Mouse (Mus musculus): ENCODE results near the gene Ifnlr1. TPM values are rescaled to one million over a fixed set of nuclear protein-coding genes. Genes with fewer than 3 reads are reported as not detected.
"Not testable (repeated sequence)": the region's sequence is repeated elsewhere in the genome, so short reads cannot be mapped to it uniquely, and the experiment has no call there.

The Ifnlr1 gene
- polyA plus RNA-seq, 1 experiment from 2014 or later, result 0.06 TPM

- ATAC-seq, result no peak
- no peaks in the 10 kb centered on the region for H3K36me3 ChIP-seq
- no peak overlapping the region for H3K4me3 ChIP-seq
- H3K9me3 ChIP-seq (replicated peaks), result no peaks in the 10 kb centered on the region
- H3K4me2 ChIP-seq, result no peak overlapping the region
- H3K27ac ChIP-seq, result no peak overlapping the region
- H3K4me1 ChIP-seq, result peaks cover 10% of the 10 kb centered on the region
- no peak overlapping the region for H3K9ac ChIP-seq
- H3K27me3 ChIP-seq (replicated peaks), result peaks cover 58% of the 10 kb centered on the region
- WGBS (ENCODE audit: insufficient replicate concordance), result 57% methylated on average over 11 of the region's 11 CpGs
These were observed 4.2 kb downstream of the Ifnlr1 start for GRCm38 (mm10) chr4:135690241-135690640.

- H3K4me3 ChIP-seq, result no peak overlapping the region
- no peaks in the 10 kb centered on the region for H3K4me1 ChIP-seq
- no peak overlapping the region for H3K4me2 ChIP-seq
- peaks cover 31% of the 10 kb centered on the region for H3K27me3 ChIP-seq (replicated peaks)
- no peak overlapping the region for H3K27ac ChIP-seq
- H3K36me3 ChIP-seq, result no peaks in the 10 kb centered on the region
- WGBS (ENCODE audit: insufficient replicate concordance), result 37% methylated on average over 4 of the region's 4 CpGs
- no peaks in the 10 kb centered on the region for H3K9me3 ChIP-seq (replicated peaks)
- no peak overlapping the region for H3K9ac ChIP-seq
- no peak for ATAC-seq
These were observed 6.8 kb downstream of the Ifnlr1 start for GRCm38 (mm10) chr4:135692916-135693315.

GRCm38 (mm10) chr4:135698498-135698897, 12.4 kb downstream of the Ifnlr1 start:
- no peak overlapping the region for H3K4me3 ChIP-seq
- WGBS (ENCODE audit: insufficient replicate concordance), result 66% methylated on average over 7 of the region's 7 CpGs
- H3K27me3 ChIP-seq (replicated peaks), result peaks cover 9% of the 10 kb centered on the region; the same call in 1 of the 2 replicates
- no peaks in the 10 kb centered on the region for H3K9me3 ChIP-seq (replicated peaks)
- H3K4me2 ChIP-seq, result no peak overlapping the region
- no peak overlapping the region for H3K9ac ChIP-seq
- no peaks in the 10 kb centered on the region for H3K36me3 ChIP-seq
- H3K4me1 ChIP-seq, result 0 out of 2 replicates have a peak, but pooled peaks cover 6% of the 10 kb centered on the region
- no peak overlapping the region for H3K27ac ChIP-seq
- ATAC-seq, result no peak

GRCm38 (mm10) chr4:135703497-135703896, 17.4 kb downstream of the Ifnlr1 start:
- no peaks in the 10 kb centered on the region for H3K36me3 ChIP-seq
- no peak overlapping the region for H3K4me2 ChIP-seq
- H3K27me3 ChIP-seq (replicated peaks), result peaks cover 28% of the 10 kb centered on the region; the same call in 1 of the 2 replicates
- no peak overlapping the region for H3K9ac ChIP-seq
- H3K27ac ChIP-seq, result no peak overlapping the region
- H3K4me3 ChIP-seq, result no peak overlapping the region
- H3K9me3 ChIP-seq (replicated peaks), result no peaks in the 10 kb centered on the region
- H3K4me1 ChIP-seq, result peaks cover 15% of the 10 kb centered on the region; the same call in 1 of the 2 replicates
- WGBS (ENCODE audit: insufficient replicate concordance), result 62% methylated on average over 13 of the region's 13 CpGs
- ATAC-seq, result no peak

GRCm38 (mm10) chr4:135704016-135704415, 17.9 kb downstream of the Ifnlr1 start:
- H3K9me3 ChIP-seq (replicated peaks), result no peaks in the 10 kb centered on the region

GRCm38 (mm10) chr4:135706045-135706444, 20.0 kb downstream of the Ifnlr1 start:
- no peak overlapping the region for H3K27ac ChIP-seq

More at GRCm38 (mm10) chr4:135704016-135704415, 17.9 kb downstream of the Ifnlr1 start:
- peaks cover 28% of the 10 kb centered on the region; the same call in 1 of the 2 replicates for H3K27me3 ChIP-seq (replicated peaks)
- peaks cover 18% of the 10 kb centered on the region; the same call in 1 of the 2 replicates for H3K4me1 ChIP-seq
- WGBS (ENCODE audit: insufficient replicate concordance), result 20% methylated on average over 6 of the region's 6 CpGs
- H3K4me2 ChIP-seq, result no peak overlapping the region
- ATAC-seq, result peak; percentile 53; the same call in 1 of the 2 replicates
- H3K36me3 ChIP-seq, result no peaks in the 10 kb centered on the region
- no peak overlapping the region for H3K4me3 ChIP-seq
- no peak overlapping the region for H3K27ac ChIP-seq
- no peak overlapping the region for H3K9ac ChIP-seq

GRCm38 (mm10) chr4:135709072-135709564, 23.0 kb downstream of the Ifnlr1 start:
- peak; percentile 63; the same call in 1 of the 2 replicates for ATAC-seq
- Histone ChIP-seq H3K27me3 (replicated peaks) (peaks cover 21% of the 10 kb centered on the region; the same call in 1 of the 2 replicates), H3K9me3 (replicated peaks) (no peaks in the 10 kb centered on the region), H3K9ac (no peak overlapping the region), H3K27ac (no peak overlapping the region), H3K4me1 (peaks cover 24% of the 10 kb centered on the region), H3K4me2 (peak overlapping the region; percentile 54), H3K36me3 (no peaks in the 10 kb centered on the region), H3K4me3 (peak overlapping the region; percentile 18; the same call in 1 of the 2 replicates)
- WGBS (ENCODE audit: insufficient replicate concordance), result 6% methylated on average over 8 of the region's 8 CpGs

More at GRCm38 (mm10) chr4:135706045-135706444, 20.0 kb downstream of the Ifnlr1 start:
- Histone ChIP-seq H3K4me3 (no peak overlapping the region), H3K27me3 (replicated peaks) (peaks cover 19% of the 10 kb centered on the region; the same call in 1 of the 2 replicates), H3K4me1 (peaks cover 36% of the 10 kb centered on the region), H3K9ac (no peak overlapping the region), H3K9me3 (replicated peaks) (no peaks in the 10 kb centered on the region), H3K4me2 (no peak overlapping the region), H3K36me3 (no peaks in the 10 kb centered on the region)
- WGBS (ENCODE audit: insufficient replicate concordance), result 65% methylated on average over 6 of the region's 6 CpGs
- no peak for ATAC-seq

- H3K4me1 ChIP-seq, result peaks cover 21% of the 10 kb centered on the region
- ATAC-seq, result no peak
- peaks cover 18% of the 10 kb centered on the region; the same call in 1 of the 2 replicates for H3K27me3 ChIP-seq (replicated peaks)
- no peaks in the 10 kb centered on the region for H3K9me3 ChIP-seq (replicated peaks)
- H3K9ac ChIP-seq, result peak overlapping the region; percentile 23; the same call in 1 of the 2 replicates
- H3K4me3 ChIP-seq, result no peak overlapping the region
- 0 out of 2 replicates have a peak overlapping the region, but pooled peaks have one; percentile 54 for H3K4me2 ChIP-seq
- H3K27ac ChIP-seq, result no peak overlapping the region
- 59% methylated on average over 11 of the region's 11 CpGs for WGBS (ENCODE audit: insufficient replicate concordance)
- H3K36me3 ChIP-seq, result no peaks in the 10 kb centered on the region
These were observed 23.5 kb downstream of the Ifnlr1 start for GRCm38 (mm10) chr4:135709621-135710020.

GRCm38 (mm10) chr4:135710392-135710791, 24.3 kb downstream of the Ifnlr1 start:
- 22% methylated on average over 3 of the region's 3 CpGs for WGBS (ENCODE audit: insufficient replicate concordance)
- Histone ChIP-seq H3K27ac (no peak overlapping the region), H3K9ac (0 out of 2 replicates have a peak overlapping the region, but pooled peaks have one; percentile 9), H3K36me3 (no peaks in the 10 kb centered on the region), H3K27me3 (replicated peaks) (peaks cover 12% of the 10 kb centered on the region; the same call in 1 of the 2 replicates), H3K4me1 (peaks cover 21% of the 10 kb centered on the region), H3K4me3 (no peak overlapping the region), H3K9me3 (replicated peaks) (no peaks in the 10 kb centered on the region), H3K4me2 (no peak overlapping the region; the same call in 1 of the 2 replicates)
- peak; percentile 72 for ATAC-seq

GRCm38 (mm10) chr4:135714776-135715175, 28.7 kb downstream of the Ifnlr1 start:
- WGBS (ENCODE audit: insufficient replicate concordance), result 73% methylated on average over 8 of the region's 8 CpGs

GRCm38 (mm10) chr4:135716438-135716837, 30.4 kb downstream of the Ifnlr1 start:
- H3K9me3 ChIP-seq (replicated peaks); H3K36me3 ChIP-seq; ATAC-seq; H3K9ac ChIP-seq; H3K4me2 ChIP-seq; H3K27me3 ChIP-seq (replicated peaks); H3K27ac ChIP-seq; H3K4me1 ChIP-seq; H3K4me3 ChIP-seq: not testable (repeated sequence)
- 86% methylated on average over 11 of the region's 11 CpGs for WGBS (ENCODE audit: insufficient replicate concordance)

More at GRCm38 (mm10) chr4:135714776-135715175, 28.7 kb downstream of the Ifnlr1 start:
- H3K4me1 ChIP-seq, result peaks cover 12% of the 10 kb centered on the region
- H3K27ac ChIP-seq, result no peak overlapping the region
- no peaks in the 10 kb centered on the region for H3K9me3 ChIP-seq (replicated peaks)
- no peak for ATAC-seq
- no peak overlapping the region for H3K4me3 ChIP-seq
- H3K9ac ChIP-seq, result no peak overlapping the region
- H3K27me3 ChIP-seq (replicated peaks), result peaks cover 4% of the 10 kb centered on the region; the same call in 1 of the 2 replicates
- no peak overlapping the region for H3K4me2 ChIP-seq
- no peaks in the 10 kb centered on the region for H3K36me3 ChIP-seq

- 69% methylated on average over 17 of the region's 17 CpGs for WGBS (ENCODE audit: insufficient replicate concordance)
- no peak for ATAC-seq
These were observed 36.6 kb downstream of the Ifnlr1 start for GRCm38 (mm10) chr4:135722540-135723290.

More at GRCm38 (mm10) chr4:135722540-135723290, 36.6 kb downstream of the Ifnlr1 start:
- H3K36me3 ChIP-seq, result no peaks in the 10 kb centered on the region
- H3K4me1 ChIP-seq, result peaks cover 7% of the 10 kb centered on the region
- no peak overlapping the region for H3K9ac ChIP-seq
- H3K27ac ChIP-seq, result no peak overlapping the region
- H3K4me3 ChIP-seq, result no peak overlapping the region
- 0 out of 2 replicates have a peak, but pooled peaks cover 8% of the 10 kb centered on the region for H3K9me3 ChIP-seq (replicated peaks)
- no peak overlapping the region for H3K4me2 ChIP-seq
- H3K27me3 ChIP-seq (replicated peaks), result peaks cover 19% of the 10 kb centered on the region

Data from liver, embryonic 12.5 days (tissue).